Mouse (Mus musculus) small intestine, adult 2 months (tissue): ENCODE results near the gene BC005624.

ENCODE experiments used
- CTCF ChIP-seq: fragments of 200-500 bp; IDR thresholded peaks from 2 replicates; pipeline ENCODE4 v1.5.1; 2012; ENCODE audit warnings: low read depth, mild to moderate bottlenecking, control low read depth, inconsistent platforms, low read length, moderate library complexity, mixed read lengths; ENCODE audit not compliant: insufficient replicate concordance, insufficient read length; ENCODE audit errors: extremely low read depth
- POLR2A ChIP-seq: fragments of 200-500 bp; IDR thresholded peaks from 2 replicates; pipeline ENCODE4 v1.6.1; 2012; ENCODE audit warnings: low read depth, mild to moderate bottlenecking, control low read depth, inconsistent platforms, low read length, moderate library complexity

DNA sequence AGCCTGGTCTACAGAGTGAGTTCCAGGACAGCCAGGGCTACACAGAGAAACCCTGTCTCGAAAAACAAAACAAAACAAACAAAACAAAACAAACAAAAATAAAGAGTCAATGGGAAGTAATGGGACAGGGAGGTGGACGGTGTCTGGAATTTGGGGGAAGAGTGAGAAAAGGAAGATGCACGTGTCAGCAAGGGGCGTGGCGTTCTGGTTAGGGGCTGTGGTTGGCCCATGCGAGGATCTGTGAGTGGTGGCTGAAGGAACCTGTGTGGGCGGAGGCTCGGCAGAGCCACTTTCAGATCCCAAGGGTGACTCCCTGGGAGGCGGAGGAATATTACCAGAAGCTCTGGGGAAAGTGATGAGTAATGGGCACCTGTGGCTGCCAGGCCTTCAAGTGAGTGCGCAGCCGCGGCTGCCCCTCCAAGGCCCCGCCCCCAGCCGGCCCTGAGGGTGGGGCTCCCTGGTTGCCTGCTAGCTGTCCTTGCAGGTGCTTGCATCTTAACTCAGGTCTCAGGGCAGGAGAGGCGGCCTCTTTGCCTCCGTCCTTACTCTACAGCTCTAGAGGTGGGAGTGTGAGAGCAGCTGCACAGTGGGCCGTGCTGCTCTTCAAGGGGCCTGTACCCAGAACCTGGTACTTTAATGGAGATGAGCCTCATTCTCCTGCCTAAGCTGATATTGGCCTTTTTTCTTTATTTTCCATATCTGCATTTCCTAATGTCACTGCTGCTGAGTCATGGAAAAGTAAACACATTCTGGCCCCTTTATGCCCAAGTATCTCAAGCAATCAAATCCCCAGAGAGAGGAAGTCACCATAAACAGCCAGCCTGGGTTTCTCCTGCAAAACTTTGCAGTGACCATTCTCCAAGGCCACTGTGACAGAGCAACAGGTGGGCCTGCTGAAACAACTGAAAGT lies 3.4 kb upstream of the BC005624 start:
- TF ChIP-seq CTCF (no peak), POLR2A (no peak)
